Mouse (Mus musculus): ENCODE data around the gene Sp8. TPM values are rescaled to one million over a fixed set of nuclear protein-coding genes. Genes with fewer than 3 reads are reported as not detected.

The Sp8 gene
- not detected in 2 replicates for polyA plus RNA-seq (2012; rRNA removed)

- no peak for DNase-seq (ENCODE audit: low read depth, low spot score)
- 8% methylated on average over 6 of the region's 6 CpGs for WGBS
Measured at GRCm38 (mm10) chr12:118846221-118846620, at the start of gene Sp8. Gene Sp8, plus strand, starts transcription at chr12:118846329.

GRCm38 (mm10) chr12:118811328-118811961 lies 34.7 kb upstream of the Sp8 start:
- 6% methylated on average over 17 of the region's 17 CpGs for WGBS
- no peak for DNase-seq (ENCODE audit: low read depth, low spot score)

GRCm38 (mm10) chr12:118814561-118814960 lies 31.6 kb upstream of the Sp8 start:
- DNase-seq (ENCODE audit: low read depth, low spot score), result no peak
- 64% methylated on average over 3 of the region's 3 CpGs for WGBS

GRCm38 (mm10) chr12:118816156-118816555 lies 30.0 kb upstream of the Sp8 start:
- DNase-seq (ENCODE audit: low read depth, low spot score), result no peak

GRCm38 (mm10) chr12:118829881-118830280 lies 16.2 kb upstream of the Sp8 start:
- 82% methylated on average over 6 of the region's 6 CpGs for WGBS

GRCm38 (mm10) chr12:118836411-118837341 lies 9.5 kb upstream of the Sp8 start:
- WGBS, result 1% methylated on average over 72 of the region's 72 CpGs
- no peak for DNase-seq (ENCODE audit: low read depth, low spot score)

More at GRCm38 (mm10) chr12:118829881-118830280, 16.2 kb upstream of the Sp8 start:
- DNase-seq (ENCODE audit: low read depth, low spot score), result no peak

- 4% methylated on average over 11 of the region's 11 CpGs for WGBS
Measured at GRCm38 (mm10) chr12:118837361-118837760, 8.8 kb upstream of the Sp8 start.

GRCm38 (mm10) chr12:118838260-118838659 lies 7.9 kb upstream of the Sp8 start:
- DNase-seq (ENCODE audit: low read depth, low spot score), result no peak
- WGBS, result under 1% methylated on average over 2 of the region's 2 CpGs

More at GRCm38 (mm10) chr12:118837361-118837760, 8.8 kb upstream of the Sp8 start:
- no peak for DNase-seq (ENCODE audit: low read depth, low spot score)

GRCm38 (mm10) chr12:118839398-118839797 lies 6.7 kb upstream of the Sp8 start:
- 22% methylated on average over 5 of the region's 5 CpGs for WGBS
- DNase-seq (ENCODE audit: low read depth, low spot score), result no peak

- DNase-seq (ENCODE audit: low read depth, low spot score), result no peak
- WGBS, result 6% methylated on average over 15 of the region's 15 CpGs
Measured at GRCm38 (mm10) chr12:118840301-118840700, 5.8 kb upstream of the Sp8 start.

GRCm38 (mm10) chr12:118840861-118841260 lies 5.3 kb upstream of the Sp8 start:
- WGBS, result 12% methylated on average over 12 of the region's 12 CpGs
- no peak for DNase-seq (ENCODE audit: low read depth, low spot score)

GRCm38 (mm10) chr12:118841381-118841922 lies 4.7 kb upstream of the Sp8 start:
- DNase-seq (ENCODE audit: low read depth, low spot score), result no peak
- WGBS, result 17% methylated on average over 5 of the region's 5 CpGs

- 23% methylated on average over 6 of the region's 6 CpGs for WGBS
Measured at GRCm38 (mm10) chr12:118841971-118842550, 4.1 kb upstream of the Sp8 start.

GRCm38 (mm10) chr12:118842671-118843411 lies 3.3 kb upstream of the Sp8 start:
- 5% methylated on average over 33 of the region's 33 CpGs for WGBS
- no peak for DNase-seq (ENCODE audit: low read depth, low spot score)

More at GRCm38 (mm10) chr12:118841971-118842550, 4.1 kb upstream of the Sp8 start:
- DNase-seq (ENCODE audit: low read depth, low spot score), result no peak

- no peak for DNase-seq (ENCODE audit: low read depth, low spot score)
Measured at GRCm38 (mm10) chr12:118844111-118844510, 2.0 kb upstream of the Sp8 start.

- DNase-seq (ENCODE audit: low read depth, low spot score), result no peak
- 18% methylated on average over 3 of the region's 3 CpGs for WGBS
Measured at GRCm38 (mm10) chr12:118844841-118845240, 1.3 kb upstream of the Sp8 start.

- WGBS, result 20% methylated on average over 3 of the region's 3 CpGs
- DNase-seq (ENCODE audit: low read depth, low spot score), result no peak
Measured at GRCm38 (mm10) chr12:118845351-118845750, 778 bp upstream of the Sp8 start.

GRCm38 (mm10) chr12:118846649-118847321 lies 656 bp downstream of the Sp8 start:
- no peak for DNase-seq (ENCODE audit: low read depth, low spot score)
- WGBS, result 1% methylated on average over 59 of the region's 59 CpGs

- WGBS, result 3% methylated on average over 17 of the region's 17 CpGs
- DNase-seq (ENCODE audit: low read depth, low spot score), result no peak
Measured at GRCm38 (mm10) chr12:118847381-118847780, 1.3 kb downstream of the Sp8 start.

Measured in large intestine, adult 2 months (tissue).